Mouse (Mus musculus) liver, adult 2 months (tissue): ENCODE measurements around the gene Mthfd2l.

Source experiments
- CTCF ChIP-seq: fragments of 200-500 bp; IDR thresholded peaks from 2 replicates; pipeline ENCODE4 v1.5.1; 2011; ENCODE audit warnings: low read depth, low read length, control low read depth
- POLR2A ChIP-seq: fragments of 200-500 bp; IDR thresholded peaks from 2 replicates; pipeline ENCODE4 v1.6.1; 2011; ENCODE audit warnings: low read length, control low read depth; ENCODE audit not compliant: insufficient read depth; ENCODE audit errors: extremely low read depth

- TF ChIP-seq POLR2A (no peak), CTCF (no peak)
Measured at GRCm38 (mm10) chr5:90964764-90965163, 33.8 kb downstream of the Mthfd2l start.
